Mouse (Mus musculus) spleen, adult 12 weeks (tissue): Measurements from ENCODE around the gene Abhd6.

ENCODE experiments used
- DNase-seq: peaks from one replicate; pipeline ENCODE4 v3.0.0; 2022; ENCODE audit warnings: low spot score

The Abhd6 gene

GRCm38 (mm10) chr14:8030535-8030934 is 27.8 kb downstream of the Abhd6 start:
- no peak for DNase-seq

DNA sequence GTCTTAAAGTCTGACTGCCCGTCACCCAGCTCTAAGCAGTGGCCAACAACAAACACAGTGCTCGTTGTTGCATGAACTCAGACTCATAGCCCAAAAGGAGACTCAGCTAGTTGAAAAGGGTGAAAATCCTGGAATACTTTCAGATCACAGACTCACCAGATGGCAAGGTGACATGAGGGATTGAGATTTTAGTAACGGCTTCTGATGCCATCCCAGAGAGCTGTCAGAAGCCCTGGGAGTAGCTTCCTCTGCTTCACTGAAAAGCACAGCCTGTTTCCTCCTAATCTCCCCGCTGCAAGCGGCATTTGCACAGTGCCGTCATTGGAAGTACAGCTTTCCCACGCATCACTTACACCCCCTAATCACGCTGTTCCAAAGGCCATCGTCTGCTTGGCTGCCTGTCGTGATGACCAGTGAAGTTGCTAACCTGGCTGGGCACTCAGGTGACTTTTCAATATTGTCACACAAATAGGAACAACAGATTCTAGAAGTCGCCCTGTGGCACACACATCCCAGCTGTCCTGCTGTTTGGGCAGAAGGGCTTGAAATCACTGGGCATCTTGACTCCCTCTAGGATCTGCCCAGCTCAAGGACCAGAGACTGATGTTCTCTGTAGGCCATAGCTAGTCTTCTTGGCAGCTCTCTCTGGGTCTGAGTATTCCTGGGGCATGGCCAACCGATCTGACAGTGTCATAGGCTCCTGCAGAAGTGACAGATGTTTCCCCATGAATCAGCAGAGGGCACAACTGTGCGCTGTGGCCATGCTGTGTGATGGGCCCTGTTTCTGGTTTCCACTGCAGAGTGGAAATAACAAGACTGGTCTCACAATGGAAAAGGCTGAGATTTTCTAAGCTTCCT is 29.6 kb downstream of the Abhd6 start:
- DNase-seq = no peak

- no peak for DNase-seq
Observed at GRCm38 (mm10) chr14:8034561-8034960, 31.9 kb downstream of the Abhd6 start.

DNA sequence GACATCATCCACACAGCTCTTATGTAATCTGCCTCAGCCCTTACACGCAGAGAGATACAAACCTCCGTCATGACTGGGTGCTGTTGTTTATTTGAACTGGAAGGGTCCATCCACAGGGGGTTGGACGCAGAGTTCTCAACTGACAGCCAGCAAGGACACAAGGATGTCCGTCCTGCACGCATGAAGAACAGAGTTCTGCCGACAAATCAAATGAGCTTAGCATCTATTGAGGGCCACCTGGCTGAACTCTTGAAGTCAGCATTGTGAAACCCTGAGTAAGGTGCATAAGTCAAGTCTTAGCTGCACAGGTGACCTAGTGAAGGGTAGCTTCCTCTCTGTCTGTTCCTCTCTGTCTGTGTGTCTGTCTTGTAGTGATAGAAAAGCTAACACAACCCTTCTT is 33.2 kb downstream of the Abhd6 start:
- DNase-seq = no peak

DNA sequence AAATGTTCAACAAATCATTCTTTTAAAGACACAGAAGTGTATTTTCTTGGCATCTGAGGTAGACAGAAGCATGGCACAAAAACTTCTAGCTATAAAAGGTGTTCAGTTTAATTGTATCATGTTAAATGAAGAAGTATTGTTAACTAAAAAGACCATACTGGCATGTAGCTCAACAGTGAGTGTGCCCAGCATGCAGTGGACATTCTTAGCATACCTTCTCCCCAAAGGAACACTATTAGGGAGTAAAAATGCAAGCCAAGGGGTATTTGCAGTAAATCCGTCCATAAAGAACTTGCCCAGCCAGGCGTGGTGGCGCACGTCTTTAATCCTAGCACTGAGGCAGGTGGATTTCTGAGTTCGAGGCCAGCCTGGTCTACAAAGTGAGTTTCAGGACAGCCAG is 33.7 kb downstream of the Abhd6 start:
- no peak for DNase-seq

- DNase-seq = no peak
Observed at GRCm38 (mm10) chr14:8038150-8038549, 35.4 kb downstream of the Abhd6 start.

- no peak for DNase-seq
Observed at GRCm38 (mm10) chr14:8038791-8039448, 36.2 kb downstream of the Abhd6 start.

DNA sequence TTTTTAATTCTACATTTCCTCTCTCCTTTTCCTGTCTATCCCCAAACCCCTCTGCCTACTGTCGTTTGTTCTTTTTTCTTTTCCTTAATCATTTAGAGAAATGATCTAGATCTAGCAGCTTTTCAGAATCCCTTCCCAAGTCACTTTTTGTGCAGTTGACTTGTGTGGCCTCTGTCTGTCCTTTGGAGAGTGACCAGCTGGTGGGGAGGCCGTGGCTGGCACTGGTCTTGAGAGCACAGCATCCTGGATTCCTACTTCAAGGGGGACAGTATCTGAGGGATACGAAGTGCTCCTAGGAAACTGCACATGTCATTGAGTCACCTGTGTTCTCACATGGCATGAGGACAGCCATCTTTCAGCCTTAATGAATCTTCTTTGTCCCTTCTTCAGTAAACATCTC is 37.5 kb downstream of the Abhd6 start:
- DNase-seq = no peak

- no peak for DNase-seq
Observed at GRCm38 (mm10) chr14:8040911-8041678, 38.4 kb downstream of the Abhd6 start.

GRCm38 (mm10) chr14:8042120-8042519 is 39.4 kb downstream of the Abhd6 start:
- DNase-seq = no peak

DNA sequence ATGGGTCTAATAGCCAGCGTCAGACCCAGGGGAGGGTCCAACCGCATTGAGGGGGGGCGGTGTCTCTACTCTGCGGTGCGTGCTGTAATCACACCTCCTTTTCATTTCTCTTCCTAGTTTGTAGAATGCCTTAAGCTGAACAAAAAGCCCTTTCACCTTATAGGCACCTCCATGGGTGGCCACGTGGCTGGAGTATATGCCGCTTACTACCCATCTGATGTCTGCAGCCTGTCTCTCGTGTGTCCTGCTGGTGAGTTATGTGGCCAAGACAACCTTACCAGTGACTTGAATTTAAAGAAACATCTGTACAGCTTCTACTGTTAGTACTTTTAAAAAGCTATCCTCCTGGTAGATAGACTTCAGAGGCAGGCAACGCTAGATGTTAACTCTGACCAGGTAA is 39.9 kb downstream of the Abhd6 start:
- no peak for DNase-seq

DNA sequence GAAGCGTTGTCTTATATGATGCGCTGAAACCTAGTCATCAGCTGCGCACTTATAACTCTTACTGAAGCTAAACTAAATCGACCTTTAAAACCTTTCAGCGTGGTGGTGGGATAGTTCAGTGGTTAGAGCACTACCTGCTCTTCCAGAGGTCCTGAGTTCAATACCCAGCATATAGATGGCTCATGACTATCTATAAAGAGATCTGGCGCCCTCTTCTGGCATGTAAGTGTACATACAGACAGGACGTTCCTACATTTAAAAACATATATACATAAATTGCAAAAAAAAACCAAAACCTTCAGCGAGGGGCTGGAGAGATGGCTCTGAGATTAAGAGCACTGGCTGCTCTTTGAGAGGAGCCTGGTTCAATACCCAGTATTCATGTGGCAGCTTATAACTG is 41.6 kb downstream of the Abhd6 start:
- no peak for DNase-seq

- no peak for DNase-seq
Observed at GRCm38 (mm10) chr14:8044786-8045185, 42.1 kb downstream of the Abhd6 start.

- no peak for DNase-seq
Observed at GRCm38 (mm10) chr14:8045187-8045846, 42.6 kb downstream of the Abhd6 start.

DNA sequence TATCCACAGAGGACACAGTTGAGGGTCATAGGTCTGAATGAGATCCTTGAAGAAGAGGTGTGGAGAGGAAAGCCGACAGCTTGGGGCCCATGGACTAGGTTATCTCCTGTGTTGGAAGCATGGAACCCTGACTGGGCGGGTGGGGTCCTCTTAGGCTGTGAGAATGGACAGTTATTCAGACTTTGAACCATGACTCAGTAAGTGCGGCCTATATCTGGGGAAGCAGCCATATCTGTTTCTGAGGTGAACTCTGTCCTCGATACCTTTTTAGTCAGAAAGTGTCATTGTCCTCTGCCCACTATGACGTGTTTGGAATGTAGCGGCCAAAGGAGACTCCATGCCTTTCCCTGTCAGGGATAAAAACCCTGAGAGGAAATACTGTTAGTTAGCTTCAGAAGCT is 44.1 kb downstream of the Abhd6 start:
- DNase-seq = no peak

DNA sequence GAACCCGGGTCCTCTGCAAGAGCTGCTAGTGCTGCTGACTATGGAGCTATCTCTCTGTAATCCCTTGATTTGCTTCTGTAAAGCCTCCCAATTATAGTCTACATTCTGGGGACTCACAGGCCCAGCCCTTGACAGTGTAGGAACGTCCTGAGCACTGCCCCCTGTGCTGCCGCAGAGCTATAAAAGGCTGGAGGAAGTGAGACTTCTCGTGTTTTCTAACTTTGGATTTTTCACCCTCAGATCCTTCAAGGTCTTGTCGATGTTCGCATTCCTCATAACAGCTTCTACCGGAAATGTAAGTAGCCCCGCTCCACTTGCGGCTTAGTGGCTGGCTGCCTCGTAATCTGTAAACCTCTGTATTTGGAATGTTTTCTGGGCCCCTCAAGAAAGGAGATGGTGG is 46.6 kb downstream of the Abhd6 start:
- DNase-seq = no peak

DNA sequence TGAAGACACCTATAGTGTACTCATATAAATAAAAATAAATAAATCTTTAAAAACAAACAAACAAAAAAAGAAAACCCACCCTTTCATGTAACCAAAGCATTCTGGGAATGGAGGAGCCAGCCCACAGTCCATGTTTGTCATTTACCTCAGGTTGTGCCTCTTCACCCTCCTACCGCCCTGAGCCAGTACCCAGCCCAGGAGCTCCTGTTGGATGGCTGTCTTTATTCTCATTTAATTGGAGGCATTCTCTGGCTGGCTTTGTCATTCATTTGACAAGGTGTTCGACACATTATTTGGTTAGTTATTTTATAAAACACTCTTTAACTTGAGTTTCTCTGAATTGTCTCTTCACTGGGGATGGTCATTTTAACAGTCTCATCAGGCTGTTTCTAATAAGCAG is 49.2 kb downstream of the Abhd6 start:
- DNase-seq = no peak

- DNase-seq = no peak
Observed at GRCm38 (mm10) chr14:8052661-8053060, 50.0 kb downstream of the Abhd6 start.

DNA sequence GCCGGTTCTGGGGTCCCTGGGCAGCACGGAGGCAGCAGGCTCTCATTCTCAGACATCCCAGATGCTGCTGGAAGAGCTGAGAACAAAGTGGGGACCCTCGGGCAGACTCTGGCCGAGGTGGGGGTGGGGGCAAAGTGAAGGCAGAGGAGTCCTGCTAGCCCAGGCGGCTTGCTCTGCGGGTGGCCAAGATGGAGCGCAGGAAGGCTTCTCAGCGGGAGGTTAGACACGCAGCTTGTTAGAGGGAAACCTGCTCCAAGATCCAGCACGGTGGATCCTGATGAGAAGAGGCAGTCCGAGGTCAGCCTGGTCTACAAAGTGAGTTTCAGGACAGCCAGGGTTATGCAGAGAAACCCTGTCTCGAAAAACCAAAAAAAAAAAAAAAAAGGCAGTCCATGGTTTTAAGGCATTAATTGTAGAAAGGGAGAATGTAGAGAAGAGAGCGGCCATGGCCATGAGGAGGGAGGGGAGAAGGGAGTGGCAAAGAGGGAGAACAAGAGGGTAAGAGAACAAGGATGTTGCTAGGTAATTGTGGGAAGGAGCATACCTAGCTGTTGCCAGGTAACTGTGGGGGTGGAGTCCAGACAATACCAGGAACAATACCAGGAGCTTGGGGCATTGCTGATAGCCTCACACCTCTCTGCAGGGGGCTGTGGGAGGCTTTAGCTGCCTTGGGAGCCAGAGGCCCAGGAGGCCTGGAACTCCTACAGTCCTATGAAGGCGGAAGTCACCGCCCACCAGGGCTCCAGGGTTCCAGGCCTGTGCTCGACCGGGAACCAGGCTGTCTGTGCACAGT is 51.8 kb downstream of the Abhd6 start:
- no peak for DNase-seq

DNA sequence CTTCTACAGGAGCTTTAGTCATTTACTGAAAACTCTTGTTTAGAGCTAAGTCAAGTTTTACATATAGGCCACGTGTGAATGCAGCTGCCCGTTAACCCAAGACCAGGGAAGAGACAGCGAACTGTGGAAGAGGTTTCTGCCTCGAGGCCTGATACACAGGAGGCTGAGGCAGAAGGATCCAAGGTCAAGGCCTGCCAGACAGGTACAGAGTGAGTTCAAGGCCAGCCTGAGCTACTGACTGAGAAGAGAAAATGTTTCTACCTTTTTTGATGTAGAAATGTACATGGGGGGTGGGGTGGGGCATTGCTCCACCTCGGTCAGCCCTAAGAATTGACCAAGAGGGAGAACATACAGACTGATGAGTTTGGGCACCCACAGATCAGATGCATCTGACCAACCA is 53.4 kb downstream of the Abhd6 start:
- DNase-seq = no peak

DNA sequence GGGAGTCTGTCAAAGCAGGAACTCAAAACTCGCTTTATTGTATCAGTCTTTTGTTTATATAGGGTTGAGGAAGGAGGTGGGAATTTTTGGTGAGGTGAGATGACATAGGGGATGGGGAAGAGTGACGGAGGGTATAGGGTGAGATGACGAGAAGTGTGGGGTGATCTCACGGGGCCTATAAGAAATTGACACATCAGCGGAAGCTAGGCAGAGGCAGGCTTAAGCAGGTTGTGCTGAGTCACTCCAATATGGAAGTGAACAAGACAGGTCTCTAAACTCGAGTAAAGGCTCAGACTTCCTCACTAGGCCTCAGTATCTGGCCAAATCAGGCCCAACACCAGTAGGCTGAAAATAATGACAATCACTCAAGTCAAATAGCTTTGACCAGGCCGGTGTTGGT is 57.2 kb downstream of the Abhd6 start:
- DNase-seq = no peak

GRCm38 (mm10) chr14:8062076-8062475 is 59.4 kb downstream of the Abhd6 start:
- DNase-seq = no peak
